Mouse (Mus musculus): ENCODE results near the gene Olfr120.
"Not testable (repeated sequence)": the region's sequence is repeated elsewhere in the genome, so short reads cannot be mapped to it uniquely, and the experiment has no call there.

Olfr120 gene

GRCm38 (mm10) chr17:37721508-37721907 is at the start of gene Olfr120:
TSS of gene Olfr120 (plus strand) at chr17:37721808.
- no peak for TF ChIP-seq GATA4 (IDR thresholded peaks at IDR 0.05; ENCODE audit: insufficient replicate concordance, low read length)

DNA sequence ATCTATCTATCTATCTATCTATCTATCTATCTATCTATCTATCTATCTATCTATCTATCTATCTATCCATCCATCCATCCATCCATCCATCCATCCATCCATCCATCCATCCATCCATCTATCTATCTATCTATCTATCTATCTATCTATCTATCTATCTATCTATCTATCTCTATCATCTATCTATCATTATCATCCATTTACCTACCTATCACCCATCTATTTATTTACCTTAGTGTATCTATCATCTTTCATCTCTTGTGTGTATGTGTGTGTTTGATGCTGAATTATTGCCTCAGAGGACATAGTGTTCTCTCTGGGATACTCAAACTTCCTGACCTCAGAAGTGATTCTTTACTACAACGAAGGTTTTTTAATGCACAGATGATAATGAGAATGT is 25.3 kb upstream of the Olfr120 start, which contains the start of gene Olfr119:
Gene Olfr119, plus strand, starts transcription at position 301 of the 400 bp plus-strand sequence.
- TF ChIP-seq GATA4 (IDR thresholded peaks at IDR 0.05; ENCODE audit: insufficient replicate concordance, low read length) = not testable (repeated sequence)

DNA sequence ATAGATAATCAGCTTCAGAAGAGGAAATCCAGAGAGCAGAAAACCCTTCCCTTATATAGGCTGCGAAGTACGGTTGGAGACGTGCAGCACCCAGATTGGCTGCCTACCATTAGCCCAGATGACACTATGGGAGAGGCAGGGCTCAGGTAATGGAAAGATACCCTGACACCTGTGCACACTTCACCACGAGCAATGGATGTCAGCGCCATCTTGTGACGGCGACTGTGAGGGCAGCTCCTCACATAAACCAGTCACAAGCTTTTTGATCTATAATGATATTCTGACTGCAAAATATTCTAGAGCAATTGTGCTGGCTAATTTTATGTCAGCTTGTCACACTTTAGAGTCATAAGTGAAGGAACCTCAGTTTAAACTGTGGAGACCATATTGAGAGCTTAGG is 16.5 kb downstream of the Olfr120 start:
- no peak for TF ChIP-seq GATA4 (IDR thresholded peaks at IDR 0.05; ENCODE audit: insufficient replicate concordance, low read length)

DNA sequence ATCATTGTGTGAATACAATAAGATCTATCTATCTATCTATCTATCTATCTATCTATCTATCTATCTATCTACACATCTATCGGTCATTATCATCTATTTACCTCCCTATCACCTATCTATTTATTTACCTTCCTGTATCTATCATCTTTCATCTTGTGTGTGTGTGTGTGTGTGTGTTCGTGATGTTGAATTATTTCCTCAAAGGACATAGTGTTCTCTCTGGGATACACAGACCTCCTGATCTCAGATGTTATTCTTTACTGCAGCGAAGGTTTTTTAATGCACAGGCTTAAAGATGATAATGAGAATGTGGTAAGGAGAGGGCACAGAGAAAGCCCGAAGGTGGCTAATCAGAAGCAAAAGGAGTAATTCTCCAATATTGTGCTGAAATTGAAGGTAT is 46.7 kb downstream of the Olfr120 start, which contains the start of gene Olfr122:
Gene Olfr122, plus strand, starts transcription at position 301 of the 400 bp plus-strand sequence.
- TF ChIP-seq GATA4 (IDR thresholded peaks at IDR 0.05; ENCODE audit: insufficient replicate concordance, low read length) = no peak
